Mouse (Mus musculus): ENCODE data around the gene Tagln. TPM values are rescaled to one million over a fixed set of nuclear protein-coding genes. Genes with fewer than 3 reads are reported as not detected.

The Tagln gene
- polyA plus RNA-seq (2012; rRNA removed): 1,066 and 1,151 TPM in 2 replicates

GRCm38 (mm10) chr9:45935628-45936210 is at the start of gene Tagln:
Gene Tagln (minus strand): TSS chr9:45936058.

DNA sequence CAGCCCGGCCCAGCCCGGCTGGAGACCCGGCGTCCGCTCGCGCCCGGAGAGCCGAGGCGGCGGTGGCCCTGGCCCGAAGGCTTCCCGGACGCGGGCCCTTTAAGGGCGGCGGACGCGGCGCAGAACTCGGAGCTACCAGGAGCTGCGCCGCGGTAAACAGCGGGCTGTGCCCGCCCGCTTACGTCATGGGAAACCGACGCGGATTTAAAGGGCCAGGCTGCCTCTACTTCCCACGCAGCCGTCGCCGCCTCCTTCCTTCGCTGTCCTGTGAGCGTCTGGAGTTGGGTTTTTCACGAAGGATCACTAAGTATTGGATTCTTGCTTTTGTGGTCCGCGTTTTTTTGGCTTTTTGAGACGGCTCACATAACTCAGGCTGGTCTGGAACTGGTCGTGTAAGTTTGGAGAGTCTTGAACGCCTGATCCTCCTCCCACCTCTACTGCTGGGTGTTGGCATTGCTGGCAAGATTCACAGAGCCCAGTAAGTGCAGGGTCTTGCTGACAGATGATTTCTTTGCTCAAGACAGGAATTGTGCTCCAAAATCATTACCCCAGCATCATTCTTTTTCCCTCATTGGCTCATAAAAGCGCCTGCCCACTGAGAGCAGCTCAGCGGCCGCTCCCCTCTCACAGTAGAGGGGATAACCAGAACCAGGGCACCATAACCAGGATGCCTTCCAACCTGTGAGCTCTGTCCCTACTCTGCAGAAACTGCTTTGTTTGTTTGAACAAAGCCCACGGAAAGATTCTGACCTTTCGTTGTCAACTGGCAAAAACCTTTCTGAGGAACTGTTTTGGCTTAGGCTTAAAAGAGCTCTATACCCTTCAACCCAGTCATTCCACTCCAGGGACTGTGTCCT is 19.5 kb upstream of the Tagln start, which contains the start of gene Sidt2:
Gene Sidt2 (minus strand): TSS at position 152 of the 857 bp plus-strand sequence.

GRCm38 (mm10) chr9:45906355-45907077 is 29.3 kb downstream of the Tagln start, which contains the start of the genes Pcsk7 and Rnf214:
Gene Pcsk7 (plus strand): TSS chr9:45906497.
Gene Rnf214 (minus strand): TSS chr9:45906911.

Other genes with a start within 250 kb of the Tagln start
- gene Cep164, start 107.4 kb downstream of the Tagln start, polyA plus RNA-seq (2012; rRNA removed): 24.4 and 34.7 TPM in 2 replicates
- gene Bace1, start 97.5 kb downstream of the Tagln start, polyA plus RNA-seq (2012; rRNA removed): 50.4 and 52.0 TPM in 2 replicates
- gene Pcsk7, start 29.6 kb downstream of the Tagln start, polyA plus RNA-seq (2012; rRNA removed): 41.8 and 51.6 TPM in 2 replicates
- gene Rnf214, start 29.1 kb downstream of the Tagln start, polyA plus RNA-seq (2012; rRNA removed): 13.9 and 20.5 TPM in 2 replicates
- 351 and 658 TPM in 2 replicates for gene Sidt2, start 19.2 kb upstream of the Tagln start, polyA plus RNA-seq (2012; rRNA removed)
- 25.8 and 78.4 TPM in 2 replicates for gene Pafah1b2, start 76.6 kb upstream of the Tagln start, polyA plus RNA-seq (2012; rRNA removed)
- gene Sik3, start 76.8 kb upstream of the Tagln start, polyA plus RNA-seq (2012; rRNA removed): 19.1 and 27.3 TPM in 2 replicates